Mouse (Mus musculus) hindbrain, postnatal 0 days (tissue): ENCODE measurements at regions not wholly inside any gene's neighbourhood (a gene's known extent, or its start where the extent isn't known, plus 50 kb on each side); places are given as distances from the start of the nearest gene placed in this dataset.
"Not testable (repeated sequence)": the region's sequence is repeated elsewhere in the genome, so short reads cannot be mapped to it uniquely, and the experiment has no call there.

ENCODE experiments used
- ATAC-seq: fragments of 200-750 bp; cut with Nextera tagmentation; 2 replicates; pipeline ENCODE4 v1.8.0; 2017; ENCODE audit warnings: mild to moderate bottlenecking, moderate TSS enrichment, moderate library complexity
- DNase-seq: peaks from one replicate; pipeline ENCODE4 v3.0.0-alpha.2; 2015; ENCODE audit warnings: low spot score
- H3K27ac ChIP-seq: fragments of 300-500 bp; sonication (generic); 2 replicates; pipeline ENCODE4 v1.5.1; 2014; ENCODE audit warnings: mild to moderate bottlenecking
- H3K27me3 ChIP-seq: fragments of 300-500 bp; sonication (generic); 2 replicates; pipeline ENCODE4 v1.6.1; 2014; ENCODE audit warnings: low read length, mixed read lengths; ENCODE audit not compliant: insufficient read depth
- H3K36me3 ChIP-seq: fragments of 300-500 bp; sonication (generic); 2 replicates; pipeline ENCODE4 v1.6.1; 2014; ENCODE audit warnings: low read length, mixed read lengths; ENCODE audit not compliant: insufficient read depth
- H3K4me1 ChIP-seq: fragments of 300-500 bp; sonication (generic); 2 replicates; pipeline ENCODE4 v1.6.1; 2014; ENCODE audit warnings: antibody characterized with exemption, low read length, mixed read lengths; ENCODE audit not compliant: insufficient read depth
- H3K4me2 ChIP-seq: fragments of 300-500 bp; sonication (generic); 2 replicates; pipeline ENCODE4 v1.6.1; 2014; ENCODE audit warnings: low read depth, mild to moderate bottlenecking, low read length, moderate library complexity, mixed read lengths
- H3K4me3 ChIP-seq: fragments of 300-500 bp; sonication (generic); 2 replicates; pipeline ENCODE4 v1.5.1; 2014; ENCODE audit warnings: low read length
- H3K9ac ChIP-seq: fragments of 300-500 bp; sonication (generic); replicated peaks from 2 replicates; pipeline ENCODE4 v1.6.1; 2014; ENCODE audit warnings: mild to moderate bottlenecking, low read length, moderate library complexity, mixed read lengths
- H3K9me3 ChIP-seq: fragments of 300-500 bp; sonication (generic); 2 replicates; pipeline ENCODE4 v1.6.1; 2016; ENCODE audit warnings: low read length, mixed read lengths
- CTCF ChIP-seq: IDR thresholded peaks from 2 replicates; pipeline ENCODE4 v1.5.1; 2016; ENCODE audit warnings: antibody characterized with exemption, control low read depth, low read depth
- WGBS: fragments of 180-500 bp; shearing (Covaris S2); extraction: QIAGEN DNeasy Blood & Tissue Kit; methylation state at CpG from one replicate; pipeline ENCODE4 v1.1.7; 2014; 5-methylcytosine and 5-hydroxymethylcytosine counted together

DNA sequence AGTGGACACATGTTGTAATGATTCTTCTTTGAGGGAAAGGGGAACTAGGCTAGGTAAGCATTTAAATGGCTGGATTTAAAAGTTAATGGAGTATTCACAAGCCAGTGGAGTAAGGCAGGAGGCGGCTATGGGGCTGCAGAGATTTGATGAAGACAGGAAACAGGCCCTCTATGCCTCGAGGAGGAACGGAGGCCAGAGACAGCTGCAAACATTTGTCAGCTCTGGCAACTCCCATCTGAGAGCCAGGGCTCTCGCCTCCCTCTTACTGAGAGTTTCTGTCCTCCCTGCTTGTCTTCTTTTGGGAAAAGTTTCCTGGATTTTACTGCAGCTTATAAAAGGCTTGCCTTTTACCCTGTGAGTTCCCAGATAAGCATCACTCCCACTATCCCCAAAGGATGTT is 134.9 kb upstream of the Tas2r119 start:
- Histone ChIP-seq H3K4me3 (no peak overlapping the region), H3K9me3 (no peaks in the 10 kb centered on the region), H3K27ac (no peak overlapping the region), H3K36me3 (no peaks in the 10 kb centered on the region), H3K27me3 (no peaks in the 10 kb centered on the region), H3K4me1 (no peaks in the 10 kb centered on the region), H3K9ac (no peak overlapping the region), H3K4me2 (no peak overlapping the region)
- DNase-seq (no peak), ATAC-seq (no peak)
- no peak for TF ChIP-seq CTCF
- WGBS, result 62% methylated on average over 4 of the region's 4 CpGs

GRCm38 (mm10) chr15:32042589-32042988 is 134.5 kb upstream of the Tas2r119 start:
- Histone ChIP-seq H3K9me3 (no peaks in the 10 kb centered on the region), H3K4me1 (no peaks in the 10 kb centered on the region), H3K4me2 (no peak overlapping the region), H3K27me3 (no peaks in the 10 kb centered on the region), H3K27ac (no peak overlapping the region), H3K9ac (no peak overlapping the region), H3K4me3 (no peak overlapping the region), H3K36me3 (no peaks in the 10 kb centered on the region)
- 80% methylated on average over 1 of the region's 1 CpGs for WGBS
- DNase-seq (no peak), ATAC-seq (no peak)
- TF ChIP-seq CTCF, result no peak

DNA sequence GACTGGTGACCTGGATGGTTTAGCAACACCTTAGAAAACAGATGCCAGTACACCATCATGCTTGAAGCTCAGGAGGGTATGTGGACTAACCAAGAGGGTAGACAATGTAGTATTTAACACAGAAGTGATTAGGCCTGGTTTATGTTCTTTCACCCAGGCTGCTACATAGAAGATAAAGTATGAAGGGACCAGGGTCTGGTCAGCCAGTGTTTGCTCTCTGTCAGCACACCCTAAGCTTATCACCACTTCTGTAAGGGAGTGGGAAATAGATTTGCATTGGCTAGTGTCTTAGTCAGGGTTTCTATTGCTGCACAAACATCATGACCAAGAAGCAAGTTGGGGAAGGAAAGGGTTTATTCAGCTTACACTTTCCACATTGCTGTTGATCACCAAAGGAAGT is 133.9 kb upstream of the Tas2r119 start:
- Histone ChIP-seq H3K27ac (no peak overlapping the region), H3K4me3 (no peak overlapping the region), H3K27me3 (no peaks in the 10 kb centered on the region), H3K9ac (no peak overlapping the region), H3K4me1 (no peaks in the 10 kb centered on the region), H3K9me3 (no peaks in the 10 kb centered on the region), H3K36me3 (no peaks in the 10 kb centered on the region), H3K4me2 (no peak overlapping the region)
- ATAC-seq, result no peak
- no peak for DNase-seq
- TF ChIP-seq CTCF, result no peak

- not testable (repeated sequence) for DNase-seq, H3K9me3 ChIP-seq, H3K4me3 ChIP-seq, H3K9ac ChIP-seq, ATAC-seq, H3K27me3 ChIP-seq, H3K4me2 ChIP-seq, H3K27ac ChIP-seq, H3K36me3 ChIP-seq, H3K4me1 ChIP-seq
- WGBS, result 100% methylated on average over 1 of the region's 1 CpGs
Measured at GRCm38 (mm10) chr15:32043670-32044069, 133.4 kb upstream of the Tas2r119 start.

DNA sequence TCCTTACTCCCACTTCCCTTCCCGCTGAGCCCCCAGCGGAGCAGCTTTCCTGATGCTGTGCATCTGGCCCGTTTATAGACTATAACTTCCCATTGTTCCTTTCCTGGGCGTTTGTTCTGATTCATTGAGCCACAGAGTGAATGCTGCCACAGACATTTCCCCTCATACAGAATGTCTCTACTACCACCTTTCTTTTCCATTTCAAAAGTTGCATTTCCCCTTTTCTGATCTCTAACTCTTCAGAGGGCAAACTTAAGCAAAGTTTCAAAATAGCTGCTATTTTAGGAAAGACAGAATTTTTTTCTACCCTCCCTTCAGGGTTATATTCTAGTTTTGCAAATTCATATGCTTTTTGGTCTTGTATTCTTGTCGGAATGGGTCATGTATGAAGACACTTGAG is 128.3 kb upstream of the Tas2r119 start:
- ATAC-seq (no peak), DNase-seq (no peak)
- H3K9ac ChIP-seq, result no peak overlapping the region
- WGBS, result 30% methylated on average over 5 of the region's 5 CpGs
- no peaks in the 10 kb centered on the region for H3K9me3 ChIP-seq
- H3K27ac ChIP-seq, result no peak overlapping the region
- no peaks in the 10 kb centered on the region for H3K4me1 ChIP-seq
- no peak overlapping the region for H3K4me2 ChIP-seq
- no peak for TF ChIP-seq CTCF
- H3K36me3 ChIP-seq, result no peaks in the 10 kb centered on the region
- no peaks in the 10 kb centered on the region for H3K27me3 ChIP-seq
- no peak overlapping the region for H3K4me3 ChIP-seq

- WGBS, result 59% methylated on average over 4 of the region's 4 CpGs
- no peaks in the 10 kb centered on the region for H3K36me3 ChIP-seq
Measured at GRCm38 (mm10) chr15:32061573-32061972, 115.5 kb upstream of the Tas2r119 start.

GRCm38 (mm10) chr15:32082109-32082508 is 95.0 kb upstream of the Tas2r119 start:
- no peaks in the 10 kb centered on the region for H3K27me3 ChIP-seq
- no peak overlapping the region for H3K4me2 ChIP-seq
- WGBS, result 84% methylated on average over 4 of the region's 4 CpGs
- no peaks in the 10 kb centered on the region for H3K9me3 ChIP-seq
- H3K4me3 ChIP-seq, result no peak overlapping the region
- H3K9ac ChIP-seq, result no peak overlapping the region
- no peak for TF ChIP-seq CTCF
- H3K27ac ChIP-seq, result no peak overlapping the region
- no peaks in the 10 kb centered on the region for H3K4me1 ChIP-seq
- ATAC-seq (peak; percentile 55; the same call in 1 of the 2 replicates), DNase-seq (no peak)
- no peaks in the 10 kb centered on the region for H3K36me3 ChIP-seq

More at GRCm38 (mm10) chr15:32061573-32061972, 115.5 kb upstream of the Tas2r119 start:
- Histone ChIP-seq H3K9me3 (no peaks in the 10 kb centered on the region), H3K4me1 (no peaks in the 10 kb centered on the region), H3K4me2 (no peak overlapping the region), H3K27me3 (no peaks in the 10 kb centered on the region), H3K9ac (no peak overlapping the region), H3K4me3 (no peak overlapping the region), H3K27ac (no peak overlapping the region)
- no peak for TF ChIP-seq CTCF
- DNase-seq, result no peak
- ATAC-seq, result 0 out of 2 replicates have a peak, but pooled peaks have one; percentile 32
